Mouse (Mus musculus) gastrocnemius, postnatal 14 days (tissue): ENCODE data around the gene Top2b. TPM values are rescaled to one million over a fixed set of nuclear protein-coding genes. Genes with fewer than 3 reads are reported as not detected.

ENCODE experiments used
- total RNA-seq, 2 experiments: library from RNA; stranded (reverse); gene quantifications; 2 replicates each; pipeline ENCODE4 v1.2.3; 2021

The Top2b gene
- total RNA-seq, 2 experiments from 2014 or later = 38.9 to 50.6 TPM

Other genes starting within 250 kb of the Top2b start
- gene Ngly1, start 115.9 kb upstream of the Top2b start, total RNA-seq = 10 to 100 TPM; 40.5 to 44.1 TPM
- 10 to 100 TPM; 10.1 to 12.1 TPM for gene Oxsm, start 115.4 kb upstream of the Top2b start, total RNA-seq